Mouse (Mus musculus) thymus, adult 2 months (tissue): ENCODE data around the gene Gstm4.

Experiments
- CTCF ChIP-seq: fragments of 200-500 bp; IDR thresholded peaks from 2 replicates; pipeline ENCODE4 v1.5.1; 2012; ENCODE audit warnings: mild to moderate bottlenecking, control low read depth, low read length, moderate library complexity, borderline replicate concordance; ENCODE audit not compliant: control insufficient read depth, poor library complexity, insufficient read depth; ENCODE audit errors: extremely low read depth
- POLR2A ChIP-seq: fragments of 200-500 bp; IDR thresholded peaks from 2 replicates; pipeline ENCODE4 v1.6.1; 2012; ENCODE audit warnings: mild to moderate bottlenecking, low read length, control low read depth, moderate library complexity; ENCODE audit not compliant: control insufficient read depth, poor library complexity, insufficient read depth; ENCODE audit errors: extremely low read depth

DNA sequence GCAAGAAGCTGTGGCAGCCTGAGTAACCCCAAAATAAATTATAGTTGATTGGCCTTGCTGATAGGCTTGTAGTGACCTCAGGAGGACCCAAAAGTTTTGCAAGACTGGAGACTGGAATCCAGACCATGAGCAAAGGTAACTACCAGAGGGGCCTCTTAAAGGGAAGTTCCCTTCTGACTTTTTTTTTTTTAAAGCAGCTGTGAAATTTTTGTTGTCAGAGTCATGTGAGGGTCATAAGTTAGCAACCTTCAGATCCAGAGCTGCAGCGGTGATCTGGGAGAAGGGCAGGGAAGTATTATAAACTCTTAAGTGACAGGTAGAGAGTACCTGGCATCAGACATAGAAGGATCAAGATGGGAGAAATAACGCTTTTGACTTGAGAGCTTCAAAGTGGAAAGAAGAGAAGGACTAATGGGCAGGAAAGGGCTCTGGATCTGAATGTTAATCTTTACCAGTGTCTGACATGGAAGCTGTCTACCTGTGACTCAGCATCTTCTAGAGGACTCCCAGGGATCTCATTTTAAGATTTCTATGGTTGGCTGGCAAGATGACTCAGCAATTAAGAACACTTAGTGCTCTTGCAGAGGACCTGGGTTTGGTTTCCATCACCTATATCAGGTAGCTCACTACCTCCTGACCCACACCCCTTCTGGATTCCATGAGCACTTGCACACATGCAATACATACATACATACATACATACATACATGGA is 2.4 kb upstream of the Gstm4 start:
- TF ChIP-seq CTCF (no peak), POLR2A (no peak)
